8 mouse cellular contexts compared by ENCODE assay signal in genomic region chr17:46673850-46674529, GRCm38 (mm10). TPM values are rescaled to one million over a fixed set of nuclear protein-coding genes. Genes with fewer than 3 reads are reported as not detected.
DNase-seq lines count a peak whose midpoint lies in the region; ATAC-seq lines count a peak whose summit lies in the region.

TSS of gene Rrp36 (minus strand) at chr17:46674352.

- H3K36me3 ChIP-seq in forebrain, embryonic 14.5 days (ENCODE audit: control insufficient read depth, insufficient read depth, low read length), result peaks cover 63% of the 10 kb centered on the region
- peaks cover 52% of the 10 kb centered on the region for H3K36me3 ChIP-seq in neural tube, embryonic 15.5 days

- H3K27ac ChIP-seq in forebrain, embryonic 14.5 days (ENCODE audit: low read depth, low read length), result peak within 1 kb of the TSS; percentile 49
- peak within 1 kb of the TSS; percentile 75 for H3K27ac ChIP-seq in neural tube, embryonic 15.5 days (replicated peaks)

- H3K9ac ChIP-seq in forebrain, embryonic 14.5 days (ENCODE audit: low read length), result peak within 1 kb of the TSS; percentile 74
- H3K9ac ChIP-seq in neural tube, embryonic 15.5 days (replicated peaks), result peak within 1 kb of the TSS; percentile 71

- H3K27me3 ChIP-seq in forebrain, embryonic 14.5 days (replicated peaks; ENCODE audit: control insufficient read depth, insufficient read depth, low read length), result no peaks in the 10 kb centered on the region
- no peaks in the 10 kb centered on the region for H3K27me3 ChIP-seq in neural tube, embryonic 15.5 days (replicated peaks)

- WGBS in forebrain, embryonic 14.5 days, result under 1% methylated on average over 43 of the region's 43 CpGs
- under 1% methylated on average over 43 of the region's 43 CpGs for WGBS in neural tube, embryonic 15.5 days

- H3K9me3 ChIP-seq in forebrain, embryonic 14.5 days (replicated peaks; ENCODE audit: control insufficient read depth, low read length), result no peaks in the 10 kb centered on the region
- no peaks in the 10 kb centered on the region for H3K9me3 ChIP-seq in neural tube, embryonic 15.5 days (replicated peaks)

- peak; percentile 93 for DNase-seq in ES-CJ7 (ENCODE audit: low read depth, low spot score)
- DNase-seq in cerebellum, adult 11 months, result peak; percentile 79
- DNase-seq in forebrain, embryonic 14.5 days (ENCODE audit: low spot score), result peak; percentile 96
- peak; percentile 89 to 95 for DNase-seq in heart, postnatal 14 days
- peak; percentile 90 for DNase-seq in layer of hippocampus, adult 11-12 months (ENCODE audit: low spot score)
- DNase-seq in lung, adult 18-20 months, result peak; percentile 94
- DNase-seq in testis, postnatal 14 days (ENCODE audit: low spot score), result peak; percentile 91

- peak within 1 kb of the TSS; percentile 91 for H3K4me2 ChIP-seq in forebrain, embryonic 14.5 days (ENCODE audit: low read length)
- H3K4me2 ChIP-seq in neural tube, embryonic 15.5 days, result peak within 1 kb of the TSS; percentile 92

- peaks cover 8% of the 10 kb centered on the region for H3K4me1 ChIP-seq in forebrain, embryonic 14.5 days (ENCODE audit: control insufficient read depth, insufficient read depth, low read length)
- peaks cover 37% of the 10 kb centered on the region for H3K4me1 ChIP-seq in neural tube, embryonic 15.5 days

- H3K4me3 ChIP-seq in forebrain, embryonic 14.5 days (ENCODE audit: low read depth, low read length), result peak within 1 kb of the TSS; percentile 67
- H3K4me3 ChIP-seq in neural tube, embryonic 15.5 days (replicated peaks), result peak within 1 kb of the TSS; percentile 85

- intact Hi-C loops in heart, postnatal 14 days (cut with DNase I), result no loop called here

- peak; percentile 95 for ATAC-seq in forebrain, embryonic 14.5 days
- ATAC-seq in neural tube, embryonic 15.5 days (ENCODE audit: low FRiP score), result peak; percentile 90

RNA-seq across cellular contexts. Expression of gene Rrp36, which starts in this region (rescaled TPM):
- polyA plus RNA-seq in forebrain, embryonic 14.5 days (2014; fragmentation: Nextera tagmentation; extraction: Ambion mirVana), result 30.1 and 31.4 TPM in 2 replicates
- 10 to 100 TPM in 1 of 2 experiments, 1 to 10 TPM in 1; 9.8 to 14.2 TPM for total RNA-seq in heart, postnatal 14 days (2021)
- polyA plus RNA-seq in neural tube, embryonic 15.5 days (2015; fragmentation: Nextera tagmentation; extraction: Ambion mirVana), result 53.5 and 59.1 TPM in 2 replicates

Comparison
In these comparisons a context has a peak if more than half of its experiments do, and no peak if none do; other contexts are left out.
1. Peak in every context shown above with its lines: DNase-seq, ATAC-seq, H3K4me3 ChIP-seq and H3K27ac ChIP-seq.